Mouse (Mus musculus) adrenal gland, adult (tissue): ENCODE measurements around the gene Impg1.

Experiments
- DNase-seq, 2 experiments: peaks; one replicate each; pipeline ENCODE4 v3.0.0; 2022 to 2023; ENCODE audit warnings: low spot score in 1 of 2; ENCODE audit not compliant: inconsistent age in 2 of 2

Impg1 gene

GRCm38 (mm10) chr9:80284539-80285174 is 180.6 kb downstream of the Impg1 start:
- DNase-seq, result no peak

DNA sequence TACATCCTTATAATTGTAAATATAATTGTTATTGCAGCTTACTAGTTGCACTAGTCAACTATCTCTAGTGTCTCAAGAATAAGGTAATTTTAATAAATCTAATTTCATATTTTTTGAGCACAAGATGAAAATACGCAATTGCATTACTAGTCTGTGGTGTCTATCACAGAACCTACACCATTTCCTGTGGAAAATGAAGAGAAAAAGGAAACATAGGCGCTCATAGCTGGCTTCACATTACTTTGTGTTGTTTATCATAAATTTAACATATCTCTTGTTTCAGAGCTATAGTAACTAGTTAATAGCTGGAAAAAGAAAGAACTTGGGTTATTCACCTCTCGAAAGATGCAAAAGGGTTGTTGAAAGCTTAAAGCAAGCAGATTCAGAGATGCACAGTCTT is 182.9 kb downstream of the Impg1 start:
- no peak for DNase-seq

- DNase-seq, result no peak
Measured at GRCm38 (mm10) chr9:80280724-80281123, 184.6 kb downstream of the Impg1 start.

- no peak for DNase-seq
Measured at GRCm38 (mm10) chr9:80277770-80278169, 187.5 kb downstream of the Impg1 start.

DNA sequence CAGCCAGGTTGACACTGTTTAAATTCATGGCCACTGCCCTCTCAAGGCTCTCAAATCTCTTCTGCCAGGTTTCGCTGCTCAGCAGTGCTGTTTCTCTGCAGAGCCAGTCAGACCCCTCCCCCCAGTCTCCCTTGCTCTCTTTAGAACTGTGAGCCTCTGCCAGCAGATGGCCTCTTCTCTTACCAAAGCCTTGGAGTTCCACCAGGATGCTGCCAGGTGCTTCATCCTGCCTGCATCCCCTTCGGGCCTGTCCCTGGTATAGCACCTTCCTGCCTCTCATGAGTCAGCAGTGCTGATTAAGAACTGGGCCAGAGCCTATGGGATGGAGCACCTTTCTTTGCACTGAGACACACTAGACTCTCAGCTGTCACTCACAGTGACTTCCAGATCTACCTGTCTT is 188.1 kb downstream of the Impg1 start:
- DNase-seq, result no peak

DNA sequence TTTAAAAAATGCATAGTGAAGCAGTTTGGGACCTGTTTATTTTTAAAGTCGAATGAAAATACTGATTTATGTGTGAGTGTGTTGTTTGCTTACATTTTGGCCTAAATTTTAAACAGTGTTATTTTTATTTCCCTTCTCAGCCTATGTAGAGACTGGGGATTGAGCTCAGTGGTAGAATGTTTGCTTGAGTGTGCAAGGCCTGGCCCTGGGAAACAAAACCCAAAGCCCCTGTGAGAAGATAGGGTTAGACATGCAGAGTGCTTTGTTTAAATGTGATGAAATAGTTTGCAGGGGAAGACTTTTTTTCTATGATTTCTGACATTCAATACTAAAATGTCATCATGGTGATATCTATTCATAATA is 189.5 kb downstream of the Impg1 start:
- no peak for DNase-seq

GRCm38 (mm10) chr9:80275053-80275771 is 190.1 kb downstream of the Impg1 start:
- no peak for DNase-seq

DNA sequence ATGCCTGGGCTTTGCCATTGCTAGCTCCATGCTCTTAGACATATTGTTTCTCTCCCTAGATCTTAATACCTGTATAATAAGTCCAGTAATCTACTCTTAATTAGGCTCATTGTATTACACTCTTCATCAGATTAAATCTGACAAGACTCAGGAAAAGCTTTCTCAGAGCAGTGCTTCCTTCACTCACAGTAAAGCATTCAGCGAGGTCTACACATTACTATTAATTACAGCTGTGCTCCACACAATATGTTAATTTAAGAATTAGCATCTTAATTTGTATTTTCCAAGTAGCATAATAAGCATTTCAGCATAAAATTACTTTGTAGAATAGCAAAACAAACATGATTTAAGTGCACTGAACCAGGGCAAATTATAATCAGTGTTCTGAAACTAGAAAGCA is 192.3 kb downstream of the Impg1 start:
- DNase-seq, result no peak

GRCm38 (mm10) chr9:80269596-80269995 is 195.7 kb downstream of the Impg1 start:
- no peak for DNase-seq

GRCm38 (mm10) chr9:80266507-80266906 is 198.8 kb downstream of the Impg1 start:
- DNase-seq, result no peak

- no peak for DNase-seq
Measured at GRCm38 (mm10) chr9:80266086-80266485, 199.2 kb downstream of the Impg1 start.
